Mouse (Mus musculus): ENCODE data around the gene Arfgef3. TPM values are rescaled to one million over a fixed set of nuclear protein-coding genes. Genes with fewer than 3 reads are reported as not detected.
A peak's percentile ranks its signal among the peaks of the same experiment; 100 is the strongest.

The Arfgef3 gene
- polyA plus RNA-seq, 1 experiment from 2014 or later: 2.7 TPM

- H3K27me3 ChIP-seq (ENCODE audit: control insufficient read depth, insufficient read depth, low read depth, low read length): no peaks in the 10 kb centered on the region
- H3K36me3 ChIP-seq (ENCODE audit: control insufficient read depth, insufficient read depth, low read length): no peaks in the 10 kb centered on the region
- H3K4me1 ChIP-seq (replicated peaks; ENCODE audit: control insufficient read depth, insufficient read depth, low read length): no peaks in the 10 kb centered on the region
- 84% methylated on average over 2 of the region's 2 CpGs for WGBS
- H3K4me2 ChIP-seq (ENCODE audit: low read depth, low read length): no peak overlapping the region
- ATAC-seq (ENCODE audit: low read depth): no peak
- no peak overlapping the region for H3K9ac ChIP-seq (ENCODE audit: low read length)
- no peak overlapping the region for H3K4me3 ChIP-seq (ENCODE audit: low read length)
- no peak overlapping the region for H3K27ac ChIP-seq (ENCODE audit: low read length)
- H3K9me3 ChIP-seq (ENCODE audit: control insufficient read depth, low read length): no peaks in the 10 kb centered on the region
These were observed 44.6 kb downstream of the Arfgef3 start for GRCm38 (mm10) chr10:18699151-18699550.

- Histone ChIP-seq H3K9ac (ENCODE audit: low read length) (no peak overlapping the region), H3K4me1 (replicated peaks; ENCODE audit: control insufficient read depth, insufficient read depth, low read length) (no peaks in the 10 kb centered on the region), H3K27me3 (ENCODE audit: control insufficient read depth, insufficient read depth, low read depth, low read length) (no peaks in the 10 kb centered on the region), H3K9me3 (ENCODE audit: control insufficient read depth, low read length) (no peaks in the 10 kb centered on the region), H3K4me3 (ENCODE audit: low read length) (no peak overlapping the region), H3K27ac (ENCODE audit: low read length) (no peak overlapping the region), H3K4me2 (ENCODE audit: low read depth, low read length) (no peak overlapping the region), H3K36me3 (ENCODE audit: control insufficient read depth, insufficient read depth, low read length) (no peaks in the 10 kb centered on the region)
- no peak for ATAC-seq (ENCODE audit: low read depth)
- WGBS: 37% methylated on average over 6 of the region's 6 CpGs
These were observed 47.3 kb downstream of the Arfgef3 start for GRCm38 (mm10) chr10:18696461-18696860.

DNA sequence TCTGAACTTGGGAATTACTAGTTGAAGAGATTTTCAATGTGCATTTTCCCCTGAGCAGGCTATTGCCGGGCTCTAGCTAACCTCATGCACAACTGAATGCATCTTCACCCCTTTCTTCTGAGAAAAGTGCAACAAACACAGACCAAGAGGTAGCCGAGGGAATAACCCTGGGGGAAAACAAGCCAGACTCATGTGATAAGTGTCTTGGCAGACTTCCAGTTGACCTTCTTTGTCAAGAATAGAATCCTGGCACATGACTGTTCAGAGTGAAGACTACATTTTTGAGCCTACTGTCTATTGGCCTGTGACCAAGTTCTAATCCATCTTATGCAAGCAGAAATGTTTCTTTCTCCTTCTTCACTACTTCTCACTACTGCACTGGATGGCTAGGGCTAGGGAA, 55.5 kb downstream of the Arfgef3 start:
- no peak for ATAC-seq (ENCODE audit: low read depth)
- WGBS: 41% methylated on average over 2 of the region's 2 CpGs
- no peak overlapping the region for H3K9ac ChIP-seq (ENCODE audit: low read length)
- no peaks in the 10 kb centered on the region for H3K9me3 ChIP-seq (ENCODE audit: control insufficient read depth, low read length)
- no peaks in the 10 kb centered on the region for H3K36me3 ChIP-seq (ENCODE audit: control insufficient read depth, insufficient read depth, low read length)
- no peak overlapping the region for H3K4me3 ChIP-seq (ENCODE audit: low read length)
- H3K27ac ChIP-seq (ENCODE audit: low read length): no peak overlapping the region
- H3K27me3 ChIP-seq (ENCODE audit: control insufficient read depth, insufficient read depth, low read depth, low read length): no peaks in the 10 kb centered on the region
- H3K4me2 ChIP-seq (ENCODE audit: low read depth, low read length): no peak overlapping the region
- H3K4me1 ChIP-seq (replicated peaks; ENCODE audit: control insufficient read depth, insufficient read depth, low read length): no peaks in the 10 kb centered on the region

DNA sequence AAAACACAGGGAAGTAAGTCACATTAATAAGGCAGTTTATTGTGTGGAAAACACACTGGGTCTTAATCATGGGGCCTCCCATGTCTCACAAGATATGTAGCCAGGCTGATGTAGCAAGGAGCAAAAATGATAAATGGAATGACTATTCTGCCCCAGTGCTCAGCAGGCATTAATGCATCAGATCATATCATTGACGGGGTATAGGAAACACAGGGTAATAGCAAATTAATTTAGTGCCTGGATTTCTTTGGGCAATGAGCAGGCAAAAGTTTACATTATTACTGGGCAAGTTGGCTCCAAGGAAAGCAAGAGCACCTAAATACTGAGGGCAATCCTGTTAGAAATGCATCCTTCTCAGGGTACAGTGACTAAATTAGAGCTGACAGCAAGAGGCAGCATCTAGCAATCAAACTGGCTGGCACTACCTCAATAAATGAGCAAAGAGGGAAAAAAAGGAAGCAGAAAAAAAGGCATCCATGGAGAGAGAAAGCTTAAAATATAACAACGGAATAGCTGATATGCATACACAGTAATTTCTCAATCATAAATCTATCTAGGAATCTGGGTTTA, 62.3 kb downstream of the Arfgef3 start:
- Histone ChIP-seq H3K4me3 (ENCODE audit: low read length) (no peak overlapping the region), H3K9ac (ENCODE audit: low read length) (no peak overlapping the region), H3K36me3 (ENCODE audit: control insufficient read depth, insufficient read depth, low read length) (no peaks in the 10 kb centered on the region), H3K27ac (ENCODE audit: low read length) (peak overlapping the region; percentile 10; the same call in 1 of the 2 replicates), H3K4me2 (ENCODE audit: low read depth, low read length) (no peak overlapping the region), H3K9me3 (ENCODE audit: control insufficient read depth, low read length) (no peaks in the 10 kb centered on the region), H3K4me1 (replicated peaks; ENCODE audit: control insufficient read depth, insufficient read depth, low read length) (no peaks in the 10 kb centered on the region), H3K27me3 (ENCODE audit: control insufficient read depth, insufficient read depth, low read depth, low read length) (no peaks in the 10 kb centered on the region)
- no peak for ATAC-seq (ENCODE audit: low read depth)
- 79% methylated on average over 2 of the region's 2 CpGs for WGBS

DNA sequence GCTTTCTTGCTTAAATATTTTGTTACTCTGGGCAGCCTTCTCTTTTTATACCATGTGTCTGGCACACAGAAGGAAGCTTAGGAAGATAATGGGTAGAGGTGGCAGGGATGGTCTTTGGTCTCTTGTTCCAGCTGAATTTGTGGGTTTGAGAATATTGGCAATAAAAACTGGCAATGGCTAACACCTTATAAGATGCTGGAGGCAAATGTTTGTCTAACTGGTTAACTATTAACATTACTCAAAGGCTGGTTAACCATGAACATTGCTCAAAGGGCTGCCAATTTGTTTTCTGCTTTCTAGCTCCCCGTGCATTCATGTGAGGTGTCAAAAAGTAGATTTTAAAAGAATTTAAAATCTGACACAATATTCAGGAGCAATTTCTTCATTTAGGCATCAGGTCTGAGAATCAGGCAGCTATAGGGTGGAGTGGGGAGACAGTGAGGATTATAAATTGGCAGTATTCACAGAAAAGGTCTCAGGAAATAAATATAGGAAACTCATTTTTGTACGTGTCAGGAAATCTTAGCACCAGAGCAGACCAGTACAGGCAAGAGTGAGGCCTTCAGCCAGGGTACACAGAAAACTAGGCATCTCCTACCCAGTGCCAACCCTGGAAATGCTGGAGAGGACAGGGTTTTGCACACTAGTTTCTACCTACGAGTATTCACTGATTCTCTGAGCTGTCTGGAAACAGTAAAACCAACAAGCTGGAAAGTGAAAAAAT, 62.9 kb downstream of the Arfgef3 start:
- ATAC-seq (ENCODE audit: low read depth): no peak
- no peak overlapping the region for H3K4me3 ChIP-seq (ENCODE audit: low read length)
- WGBS: 44% methylated on average over 3 of the region's 3 CpGs

GRCm38 (mm10) chr10:18678836-18679235, 64.9 kb downstream of the Arfgef3 start:
- Histone ChIP-seq H3K9ac (ENCODE audit: low read length) (no peak overlapping the region), H3K4me1 (replicated peaks; ENCODE audit: control insufficient read depth, insufficient read depth, low read length) (no peaks in the 10 kb centered on the region), H3K36me3 (ENCODE audit: control insufficient read depth, insufficient read depth, low read length) (no peaks in the 10 kb centered on the region), H3K4me3 (ENCODE audit: low read length) (no peak overlapping the region), H3K9me3 (ENCODE audit: control insufficient read depth, low read length) (no peaks in the 10 kb centered on the region; the same call in 1 of the 2 replicates), H3K27me3 (ENCODE audit: control insufficient read depth, insufficient read depth, low read depth, low read length) (no peaks in the 10 kb centered on the region), H3K4me2 (ENCODE audit: low read depth, low read length) (no peak overlapping the region), H3K27ac (ENCODE audit: low read length) (no peak overlapping the region)
- ATAC-seq (ENCODE audit: low read depth): no peak
- 59% methylated on average over 4 of the region's 4 CpGs for WGBS

More for the DNA sequence above, 62.9 kb downstream of the Arfgef3 start:
- H3K4me2 ChIP-seq (ENCODE audit: low read depth, low read length): no peak overlapping the region
- H3K9me3 ChIP-seq (ENCODE audit: control insufficient read depth, low read length): no peaks in the 10 kb centered on the region
- H3K27ac ChIP-seq (ENCODE audit: low read length): peak overlapping the region; percentile 10; the same call in 1 of the 2 replicates
- H3K9ac ChIP-seq (ENCODE audit: low read length): no peak overlapping the region
- H3K27me3 ChIP-seq (ENCODE audit: control insufficient read depth, insufficient read depth, low read depth, low read length): no peaks in the 10 kb centered on the region
- no peaks in the 10 kb centered on the region for H3K36me3 ChIP-seq (ENCODE audit: control insufficient read depth, insufficient read depth, low read length)
- H3K4me1 ChIP-seq (replicated peaks; ENCODE audit: control insufficient read depth, insufficient read depth, low read length): no peaks in the 10 kb centered on the region

DNA sequence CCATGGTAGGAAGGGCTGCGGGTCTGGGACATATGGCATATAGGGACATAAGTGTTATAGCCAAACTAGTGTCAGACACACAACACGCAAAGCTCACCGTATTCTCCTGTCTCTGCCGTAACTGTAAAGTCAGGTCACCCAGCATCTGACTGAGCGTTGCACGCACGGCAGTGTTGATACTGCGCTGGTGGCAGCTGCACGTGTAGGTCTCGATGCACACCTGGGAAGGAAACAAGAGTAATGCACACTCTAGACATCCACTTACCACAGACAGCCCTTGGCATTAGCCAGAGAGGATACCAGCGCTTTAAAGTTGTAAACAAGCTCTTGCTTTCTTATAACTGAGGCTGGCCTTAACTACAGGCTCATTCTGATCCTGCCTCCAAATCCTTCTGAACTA, 79.0 kb downstream of the Arfgef3 start:
- no peak for ATAC-seq (ENCODE audit: low read depth)
- H3K36me3 ChIP-seq (ENCODE audit: control insufficient read depth, insufficient read depth, low read length): 0 out of 2 replicates have a peak, but pooled peaks cover 4% of the 10 kb centered on the region
- no peak overlapping the region for H3K4me2 ChIP-seq (ENCODE audit: low read depth, low read length)
- H3K9me3 ChIP-seq (ENCODE audit: control insufficient read depth, low read length): no peaks in the 10 kb centered on the region
- WGBS: 83% methylated on average over 11 of the region's 11 CpGs
- H3K4me3 ChIP-seq (ENCODE audit: low read length): no peak overlapping the region
- H3K27ac ChIP-seq (ENCODE audit: low read length): no peak overlapping the region
- no peaks in the 10 kb centered on the region for H3K27me3 ChIP-seq (ENCODE audit: control insufficient read depth, insufficient read depth, low read depth, low read length)
- H3K9ac ChIP-seq (ENCODE audit: low read length): no peak overlapping the region
- H3K4me1 ChIP-seq (replicated peaks; ENCODE audit: control insufficient read depth, insufficient read depth, low read length): no peaks in the 10 kb centered on the region

DNA sequence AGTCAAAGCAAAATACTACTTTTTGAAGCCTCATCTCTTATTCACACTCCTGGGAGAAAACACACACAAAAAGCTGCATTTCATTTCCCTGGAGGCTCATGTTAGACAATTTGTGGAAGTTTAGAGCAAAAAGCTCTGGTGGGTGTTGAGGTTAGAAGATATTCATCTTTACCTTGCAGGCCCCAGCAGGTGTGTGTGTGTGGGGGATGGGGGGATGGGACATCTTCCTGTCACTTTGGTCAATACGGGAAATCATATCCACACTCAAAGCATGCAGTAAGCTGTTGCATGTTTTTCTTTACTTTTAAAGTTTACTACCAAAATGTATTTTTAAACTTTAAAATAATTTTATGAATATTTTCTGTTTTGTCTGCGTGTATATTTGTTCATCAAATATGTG, 79.7 kb downstream of the Arfgef3 start:
- Histone ChIP-seq H3K4me2 (ENCODE audit: low read depth, low read length) (no peak overlapping the region), H3K9ac (ENCODE audit: low read length) (no peak overlapping the region), H3K9me3 (ENCODE audit: control insufficient read depth, low read length) (no peaks in the 10 kb centered on the region), H3K36me3 (ENCODE audit: control insufficient read depth, insufficient read depth, low read length) (0 out of 2 replicates have a peak, but pooled peaks cover 5% of the 10 kb centered on the region), H3K4me1 (replicated peaks; ENCODE audit: control insufficient read depth, insufficient read depth, low read length) (no peaks in the 10 kb centered on the region), H3K27ac (ENCODE audit: low read length) (no peak overlapping the region), H3K4me3 (ENCODE audit: low read length) (no peak overlapping the region), H3K27me3 (ENCODE audit: control insufficient read depth, insufficient read depth, low read depth, low read length) (no peaks in the 10 kb centered on the region)
- WGBS: 74% methylated on average over 2 of the region's 2 CpGs
- ATAC-seq (ENCODE audit: low read depth): no peak

GRCm38 (mm10) chr10:18661606-18662220, 82.0 kb downstream of the Arfgef3 start:
- WGBS: 96% methylated on average over 1 of the region's 1 CpGs
- ATAC-seq (ENCODE audit: low read depth): no peak

More at GRCm38 (mm10) chr10:18661606-18662220, 82.0 kb downstream of the Arfgef3 start:
- Histone ChIP-seq H3K4me3 (ENCODE audit: low read length) (no peak overlapping the region), H3K9me3 (ENCODE audit: control insufficient read depth, low read length) (no peaks in the 10 kb centered on the region), H3K4me1 (replicated peaks; ENCODE audit: control insufficient read depth, insufficient read depth, low read length) (no peaks in the 10 kb centered on the region), H3K36me3 (ENCODE audit: control insufficient read depth, insufficient read depth, low read length) (0 out of 2 replicates have a peak, but pooled peaks cover 5% of the 10 kb centered on the region), H3K27me3 (ENCODE audit: control insufficient read depth, insufficient read depth, low read depth, low read length) (no peaks in the 10 kb centered on the region), H3K27ac (ENCODE audit: low read length) (no peak overlapping the region), H3K4me2 (ENCODE audit: low read depth, low read length) (no peak overlapping the region), H3K9ac (ENCODE audit: low read length) (no peak overlapping the region)
